Mouse (Mus musculus) subcutaneous adipose tissue, adult 2 months (tissue): ENCODE measurements around the gene Vmn1r46. TPM values are rescaled to one million over a fixed set of nuclear protein-coding genes. Genes with fewer than 3 reads are reported as not detected.

Experiments
- polyA plus RNA-seq: library from polyadenylated mRNA; depleted of rRNA; stranded (reverse); fragments of >200 nt; gene quantifications from 2 replicates; pipeline ENCODE4 v1.2.3, GENCODE M21; 2012; ENCODE audit warnings: low replicate concordance; rRNA removed

Gene Vmn1r46
- not detected in 2 replicates for polyA plus RNA-seq

GRCm38 (mm10) chr6:89969013-89969412 lies at the start of gene Vmn1r46:
Gene Vmn1r46, plus strand, starts transcription at chr6:89969313.

GRCm38 (mm10) chr6:89940498-89940897 lies 28.6 kb upstream of the Vmn1r46 start, which contains the start of gene Vmn1r45:
Gene Vmn1r45, minus strand, starts transcription at chr6:89940598.

GRCm38 (mm10) chr6:90015847-90016246 lies 46.7 kb downstream of the Vmn1r46 start, which contains the start of gene Vmn1r47:
Gene Vmn1r47, plus strand, starts transcription at chr6:90016147.

Other genes starting within 250 kb of the Vmn1r46 start
- gene Vmn1r41, start 228.5 kb upstream of the Vmn1r46 start, polyA plus RNA-seq, result not detected in 2 replicates
- not detected in 2 replicates for gene Vmn1r42, start 92.9 kb upstream of the Vmn1r46 start, polyA plus RNA-seq
- not detected in 2 replicates for gene Vmn1r43, start 92.9 kb upstream of the Vmn1r46 start, polyA plus RNA-seq
- gene Vmn1r44, start 85.7 kb upstream of the Vmn1r46 start, polyA plus RNA-seq, result not detected in 2 replicates
- gene Vmn1r45, start 28.7 kb upstream of the Vmn1r46 start, polyA plus RNA-seq, result not detected in 2 replicates
- gene Vmn1r47, start 46.8 kb downstream of the Vmn1r46 start, polyA plus RNA-seq, result not detected in 2 replicates
- not detected in 2 replicates for gene Vmn1r48, start 67.5 kb downstream of the Vmn1r46 start, polyA plus RNA-seq
- not detected in 2 replicates for gene Vmn1r49, start 109.2 kb downstream of the Vmn1r46 start, polyA plus RNA-seq
- not detected in 2 replicates for gene Vmn1r50, start 132.1 kb downstream of the Vmn1r46 start, polyA plus RNA-seq
- gene Vmn1r51, start 153.3 kb downstream of the Vmn1r46 start, polyA plus RNA-seq, result not detected in 2 replicates
- gene Vmn1r52, start 205.5 kb downstream of the Vmn1r46 start, polyA plus RNA-seq, result not detected in 2 replicates
- gene V1ra8, start 233.5 kb downstream of the Vmn1r46 start, polyA plus RNA-seq, result not detected in 2 replicates